Mouse (Mus musculus) liver, embryonic 13.5 days (tissue): ENCODE measurements around the gene Chid1. TPM values are rescaled to one million over a fixed set of nuclear protein-coding genes. Genes with fewer than 3 reads are reported as not detected.

ENCODE experiments used
- ATAC-seq: fragments of 200-750 bp; cut with Nextera tagmentation; 2 replicates; pipeline ENCODE4 v1.8.0; 2017; ENCODE audit warnings: low read depth, mild to moderate bottlenecking, moderate number of reproducible peaks, moderate library complexity
- DNase-seq: peaks from one replicate; pipeline ENCODE4 v3.0.0; 2022
- H3K27ac ChIP-seq: fragments of 300-500 bp; sonication (generic); 2 replicates; pipeline ENCODE4 v1.5.1; 2015; ENCODE audit warnings: moderate library complexity, mild to moderate bottlenecking, inconsistent platforms
- H3K27me3 ChIP-seq: fragments of 300-500 bp; sonication (generic); 2 replicates; pipeline ENCODE4 v1.6.1; 2015; ENCODE audit warnings: mild to moderate bottlenecking, inconsistent platforms
- H3K36me3 ChIP-seq: fragments of 300-500 bp; sonication (generic); 2 replicates; pipeline ENCODE4 v1.6.1; 2015; ENCODE audit warnings: mild to moderate bottlenecking, inconsistent platforms
- H3K4me1 ChIP-seq: fragments of 300-500 bp; sonication (generic); replicated peaks from 2 replicates; pipeline ENCODE4 v1.6.1; 2015; ENCODE audit warnings: inconsistent platforms
- H3K4me2 ChIP-seq: fragments of 300-500 bp; sonication (generic); 2 replicates; pipeline ENCODE4 v1.6.1; 2015; ENCODE audit warnings: inconsistent platforms, mild to moderate bottlenecking, moderate library complexity
- H3K4me3 ChIP-seq: fragments of 300-500 bp; sonication (generic); replicated peaks from 2 replicates; pipeline ENCODE4 v1.5.1; 2015; ENCODE audit warnings: mild to moderate bottlenecking, inconsistent platforms
- H3K9ac ChIP-seq: fragments of 300-500 bp; sonication (generic); 2 replicates; pipeline ENCODE4 v1.6.1; 2015; ENCODE audit warnings: mild to moderate bottlenecking, inconsistent platforms
- H3K9me3 ChIP-seq: fragments of 300-500 bp; sonication (generic); replicated peaks from 2 replicates; pipeline ENCODE4 v1.6.1; 2016; ENCODE audit warnings: inconsistent platforms
- WGBS: fragments of 180-500 bp; shearing (Covaris S2); methylation state at CpG from one replicate; pipeline ENCODE4 v1.1.7; 2015; ENCODE audit not compliant: insufficient replicate concordance; 5-methylcytosine and 5-hydroxymethylcytosine counted together
- polyA plus RNA-seq: library from polyadenylated mRNA; unstranded; fragments of >200 nt; fragmentation: Nextera tagmentation; extraction: Ambion mirVana; gene quantifications from 2 replicates; pipeline ENCODE4 v1.2.1, GENCODE M21; 2015

Chid1 gene
- polyA plus RNA-seq, 1 experiment from 2014 or later: 28.0 TPM

DNA sequence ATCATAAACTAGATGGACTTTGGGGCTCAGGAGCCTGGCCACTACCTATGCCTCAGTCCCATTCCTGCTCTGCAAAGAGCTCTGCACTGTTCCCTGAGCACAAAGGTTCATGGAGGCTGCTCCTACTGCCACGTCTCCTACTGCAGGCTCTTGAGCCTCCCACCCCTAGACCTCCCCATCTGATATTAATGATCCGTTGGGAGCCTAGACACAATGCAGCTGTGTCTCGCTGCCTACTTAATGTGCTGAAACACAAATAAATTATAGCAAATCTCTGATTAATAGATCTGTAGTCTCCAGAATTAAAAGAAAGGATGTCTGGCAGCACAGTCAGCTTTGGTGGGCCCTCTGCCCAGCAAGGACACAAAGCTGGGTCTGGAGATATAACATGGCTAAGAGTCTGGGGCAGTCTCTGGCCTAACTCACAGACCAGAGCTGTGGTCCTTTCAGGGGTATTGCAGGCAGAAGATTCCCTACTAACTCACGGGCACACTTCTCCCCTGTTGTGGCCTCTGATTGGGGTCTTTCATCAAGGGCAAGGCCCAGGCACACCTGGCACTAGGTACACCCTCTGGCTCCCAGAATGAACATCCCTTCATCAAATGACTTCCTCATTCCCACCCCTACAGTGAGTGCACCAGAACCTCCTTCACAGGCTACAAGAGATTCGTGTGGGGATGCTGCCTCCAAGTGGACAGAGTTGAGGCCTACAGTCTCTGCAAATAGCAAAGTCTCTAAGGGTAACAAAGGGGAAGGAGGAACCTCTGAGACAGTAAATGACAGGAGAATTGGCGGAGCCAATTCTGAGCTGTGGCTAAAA, 14.7 kb downstream of the Chid1 start:
- Histone ChIP-seq H3K9me3 (no peaks in the 10 kb centered on the region), H3K4me3 (no peak overlapping the region), H3K27me3 (no peaks in the 10 kb centered on the region), H3K9ac (no peak overlapping the region), H3K36me3 (peaks cover 80% of the 10 kb centered on the region), H3K4me1 (peaks cover 12% of the 10 kb centered on the region), H3K4me2 (no peak overlapping the region), H3K27ac (no peak overlapping the region)
- 59% methylated on average over 6 of the region's 6 CpGs for WGBS
- DNase-seq: peak; percentile 63
- peak; percentile 69 for ATAC-seq

DNA sequence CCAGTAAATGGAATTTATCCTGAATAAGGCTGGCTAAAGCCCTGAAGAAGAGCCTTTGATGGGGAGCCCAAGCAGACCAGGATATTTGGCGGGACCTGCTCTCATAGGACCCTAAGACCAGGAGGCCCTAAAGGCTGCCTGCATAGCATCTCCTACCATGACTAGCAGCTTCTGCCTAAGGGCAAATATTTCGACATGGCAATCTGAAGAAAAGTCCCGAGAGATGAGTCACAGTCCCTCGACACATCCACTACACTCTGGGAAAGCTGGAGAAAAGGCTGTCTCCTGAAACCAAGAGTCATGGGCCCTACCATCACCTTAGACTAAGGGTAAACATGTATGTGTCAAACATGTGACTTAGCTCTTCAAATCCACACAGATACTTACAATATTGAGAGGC, 15.4 kb downstream of the Chid1 start:
- ATAC-seq (no peak), DNase-seq (no peak)
- no peak overlapping the region for H3K4me3 ChIP-seq
- 74% methylated on average over 4 of the region's 4 CpGs for WGBS
- peaks cover 19% of the 10 kb centered on the region for H3K4me1 ChIP-seq
- no peaks in the 10 kb centered on the region for H3K27me3 ChIP-seq
- no peak overlapping the region for H3K4me2 ChIP-seq
- no peak overlapping the region for H3K9ac ChIP-seq
- peaks cover 77% of the 10 kb centered on the region for H3K36me3 ChIP-seq
- no peak overlapping the region for H3K27ac ChIP-seq
- H3K9me3 ChIP-seq: no peaks in the 10 kb centered on the region

GRCm38 (mm10) chr7:141523007-141523406, 16.6 kb downstream of the Chid1 start:
- WGBS: 58% methylated on average over 4 of the region's 4 CpGs
- Histone ChIP-seq H3K4me3 (no peak overlapping the region), H3K4me2 (no peak overlapping the region), H3K27ac (peak overlapping the region; percentile 0; the same call in 1 of the 2 replicates), H3K4me1 (peaks cover 22% of the 10 kb centered on the region), H3K36me3 (peaks cover 71% of the 10 kb centered on the region), H3K27me3 (no peaks in the 10 kb centered on the region), H3K9me3 (no peaks in the 10 kb centered on the region), H3K9ac (no peak overlapping the region)
- ATAC-seq (no peak), DNase-seq (no peak)

GRCm38 (mm10) chr7:141519795-141520194, 19.9 kb downstream of the Chid1 start:
- no peak for ATAC-seq
- H3K27ac ChIP-seq: peak overlapping the region; percentile 69
- peaks cover 65% of the 10 kb centered on the region for H3K36me3 ChIP-seq
- no peak overlapping the region for H3K4me3 ChIP-seq
- no peak for DNase-seq
- H3K9ac ChIP-seq: peak overlapping the region; percentile 49; the same call in 1 of the 2 replicates
- H3K4me1 ChIP-seq: peaks cover 35% of the 10 kb centered on the region
- H3K4me2 ChIP-seq: no peak overlapping the region
- no peaks in the 10 kb centered on the region for H3K27me3 ChIP-seq
- H3K9me3 ChIP-seq: no peaks in the 10 kb centered on the region
- WGBS: 43% methylated on average over 1 of the region's 1 CpGs

GRCm38 (mm10) chr7:141518926-141519325, 20.7 kb downstream of the Chid1 start:
- Histone ChIP-seq H3K27ac (peak overlapping the region; percentile 69), H3K27me3 (no peaks in the 10 kb centered on the region), H3K4me2 (peak overlapping the region; percentile 17; the same call in 1 of the 2 replicates), H3K9ac (peak overlapping the region; percentile 49), H3K9me3 (no peaks in the 10 kb centered on the region), H3K4me1 (peaks cover 35% of the 10 kb centered on the region), H3K4me3 (no peak overlapping the region), H3K36me3 (peaks cover 69% of the 10 kb centered on the region)
- ATAC-seq (peak; percentile 85), DNase-seq (peak; percentile 37)
- 23% methylated on average over 3 of the region's 3 CpGs for WGBS

- H3K4me2 ChIP-seq: no peak overlapping the region
- peaks cover 35% of the 10 kb centered on the region for H3K4me1 ChIP-seq
- DNase-seq: no peak
- peak overlapping the region; percentile 49; the same call in 1 of the 2 replicates for H3K9ac ChIP-seq
- ATAC-seq: no peak
- H3K27me3 ChIP-seq: no peaks in the 10 kb centered on the region
- 92% methylated on average over 5 of the region's 5 CpGs for WGBS
- H3K4me3 ChIP-seq: no peak overlapping the region
- peak overlapping the region; percentile 26; the same call in 1 of the 2 replicates for H3K27ac ChIP-seq
- no peaks in the 10 kb centered on the region for H3K9me3 ChIP-seq
- H3K36me3 ChIP-seq: peaks cover 70% of the 10 kb centered on the region
Observed at GRCm38 (mm10) chr7:141518296-141518695, 21.4 kb downstream of the Chid1 start.

DNA sequence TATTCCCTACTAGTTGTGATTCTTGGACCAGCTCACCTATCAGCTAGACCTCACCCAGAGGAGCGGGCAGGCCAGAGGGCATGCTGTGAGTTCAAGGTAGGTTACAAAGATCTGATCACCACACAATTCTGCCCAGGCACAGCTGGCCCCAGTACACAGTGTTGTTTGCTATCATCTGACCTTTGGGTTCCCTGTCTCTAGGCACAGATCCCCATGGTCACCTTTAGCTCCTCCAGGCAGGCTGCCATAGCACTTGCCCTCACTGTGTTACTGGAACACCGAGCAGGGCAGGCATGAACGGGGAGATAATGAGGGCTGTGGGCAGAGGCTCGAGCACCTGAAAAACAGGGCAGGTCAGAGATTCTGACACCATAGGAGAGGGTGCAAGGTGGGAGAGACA, 22.0 kb downstream of the Chid1 start:
- H3K27me3 ChIP-seq: no peaks in the 10 kb centered on the region
- no peaks in the 10 kb centered on the region for H3K9me3 ChIP-seq
- peak; percentile 60 for ATAC-seq
- peaks cover 77% of the 10 kb centered on the region for H3K36me3 ChIP-seq
- peak overlapping the region; percentile 37 for H3K27ac ChIP-seq
- no peak for DNase-seq
- H3K9ac ChIP-seq: no peak overlapping the region
- 57% methylated on average over 4 of the region's 4 CpGs for WGBS
- no peak overlapping the region for H3K4me3 ChIP-seq
- H3K4me1 ChIP-seq: peaks cover 35% of the 10 kb centered on the region
- H3K4me2 ChIP-seq: no peak overlapping the region

DNA sequence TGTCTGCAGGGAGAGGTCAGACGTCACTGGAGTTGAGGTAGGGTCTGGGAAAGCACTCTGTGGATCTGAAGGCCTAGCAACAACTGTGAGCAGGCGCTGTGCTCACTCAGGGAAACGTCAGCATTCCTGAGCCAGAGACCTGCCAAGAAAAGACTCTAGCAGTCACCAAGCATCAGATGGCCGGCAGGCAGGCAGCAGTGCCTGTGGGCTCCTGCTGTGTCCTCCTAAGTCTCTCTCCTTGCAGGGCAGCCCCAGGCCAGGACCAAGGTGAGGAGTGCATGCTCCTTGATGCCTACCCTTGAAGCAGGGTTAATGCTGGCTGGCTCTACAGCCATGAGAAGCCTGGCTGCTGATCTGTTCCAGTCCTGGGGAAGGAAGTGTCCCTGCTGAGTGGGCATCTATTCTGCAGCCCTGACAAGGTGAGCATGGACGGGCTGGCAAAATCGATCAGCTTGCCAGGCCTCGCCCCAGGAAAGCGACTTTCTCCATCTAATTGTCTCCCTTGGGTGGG, 28.9 kb downstream of the Chid1 start:
- H3K9ac ChIP-seq: no peak overlapping the region
- H3K4me1 ChIP-seq: peaks cover 53% of the 10 kb centered on the region
- H3K4me2 ChIP-seq: no peak overlapping the region
- peaks cover 77% of the 10 kb centered on the region for H3K36me3 ChIP-seq
- 86% methylated on average over 8 of the region's 8 CpGs for WGBS
- no peak overlapping the region for H3K4me3 ChIP-seq
- 0 out of 2 replicates have a peak overlapping the region, but pooled peaks have one; percentile 93 for H3K27ac ChIP-seq
- H3K27me3 ChIP-seq: no peaks in the 10 kb centered on the region
- ATAC-seq (no peak), DNase-seq (no peak)
- H3K9me3 ChIP-seq: no peaks in the 10 kb centered on the region

GRCm38 (mm10) chr7:141510196-141510595, 29.5 kb downstream of the Chid1 start:
- DNase-seq: no peak
- H3K27me3 ChIP-seq: no peaks in the 10 kb centered on the region
- peak overlapping the region; percentile 93 for H3K27ac ChIP-seq
- no peaks in the 10 kb centered on the region for H3K9me3 ChIP-seq
- peaks cover 72% of the 10 kb centered on the region for H3K36me3 ChIP-seq
- H3K4me3 ChIP-seq: no peak overlapping the region
- H3K4me1 ChIP-seq: peaks cover 56% of the 10 kb centered on the region
- H3K4me2 ChIP-seq: no peak overlapping the region
- no peak overlapping the region for H3K9ac ChIP-seq
- WGBS: 85% methylated on average over 5 of the region's 5 CpGs
- no peak for ATAC-seq

- peak overlapping the region; percentile 80 for H3K9ac ChIP-seq
- ATAC-seq (peak; percentile 87), DNase-seq (peak; percentile 41)
- H3K27me3 ChIP-seq: no peaks in the 10 kb centered on the region
- H3K9me3 ChIP-seq: no peaks in the 10 kb centered on the region
- peak overlapping the region; percentile 77 for H3K4me2 ChIP-seq
- peaks cover 71% of the 10 kb centered on the region for H3K4me1 ChIP-seq
- H3K4me3 ChIP-seq: peak overlapping the region; percentile 75
- H3K27ac ChIP-seq: peak overlapping the region; percentile 93
- peaks cover 55% of the 10 kb centered on the region for H3K36me3 ChIP-seq
Observed at GRCm38 (mm10) chr7:141508160-141508559, 31.5 kb downstream of the Chid1 start.

DNA sequence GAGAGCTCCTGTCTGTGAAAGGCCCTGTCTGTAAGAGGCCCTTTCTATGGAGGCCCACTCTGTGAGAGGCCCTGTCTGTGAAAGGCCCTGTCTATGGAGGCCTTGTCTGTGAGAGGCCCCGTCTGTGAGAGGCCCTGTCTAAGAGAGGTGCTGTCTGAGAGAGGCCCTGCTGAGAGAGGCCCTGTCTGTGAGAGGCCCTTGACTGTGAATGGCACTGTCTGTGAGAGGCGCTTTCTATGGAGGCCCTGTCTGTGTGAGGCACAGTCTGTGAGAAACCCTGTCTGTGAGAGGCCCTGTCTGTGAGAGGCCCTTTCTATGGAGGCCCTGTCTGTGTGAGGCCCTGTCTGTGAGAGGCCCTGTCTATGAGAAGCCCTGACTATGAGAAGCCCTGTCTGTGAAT, 33.4 kb downstream of the Chid1 start:
- peak; percentile 67 for ATAC-seq
- Histone ChIP-seq H3K4me1 (peaks cover 80% of the 10 kb centered on the region), H3K4me2 (peak overlapping the region; percentile 77), H3K27me3 (no peaks in the 10 kb centered on the region), H3K9ac (peak overlapping the region; percentile 80), H3K27ac (peak overlapping the region; percentile 93), H3K9me3 (no peaks in the 10 kb centered on the region), H3K36me3 (peaks cover 51% of the 10 kb centered on the region), H3K4me3 (peak overlapping the region; percentile 75)
- DNase-seq: peak; percentile 23
- whole genome bisulfite sequencing: 50% methylated on average over 2 of the region's 2 CpGs

DNA sequence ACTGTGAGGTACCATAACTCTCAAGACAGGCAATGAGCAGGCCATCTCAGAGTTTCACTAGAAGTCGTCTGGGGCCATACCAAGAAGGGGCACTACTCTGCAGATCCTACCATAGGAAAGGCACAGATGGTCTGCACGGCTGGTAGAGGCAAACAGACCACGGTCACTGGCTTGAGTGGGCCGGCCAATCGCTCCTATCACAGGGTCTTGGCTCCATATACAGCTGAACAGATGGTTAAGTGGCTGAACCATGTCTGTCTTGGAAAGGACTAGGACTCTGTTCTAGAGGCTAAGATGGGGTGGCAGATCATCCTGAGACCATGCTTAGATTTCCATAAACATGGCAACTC, 37.1 kb downstream of the Chid1 start:
- peak overlapping the region; percentile 61 for H3K27ac ChIP-seq
- H3K27me3 ChIP-seq: no peaks in the 10 kb centered on the region
- H3K4me1 ChIP-seq: peaks cover 50% of the 10 kb centered on the region
- ATAC-seq: no peak
- H3K36me3 ChIP-seq: peaks cover 33% of the 10 kb centered on the region
- no peak overlapping the region for H3K4me3 ChIP-seq
- H3K9ac ChIP-seq: no peak overlapping the region
- no peaks in the 10 kb centered on the region for H3K9me3 ChIP-seq
- 87% methylated on average over 5 of the region's 5 CpGs for WGBS
- H3K4me2 ChIP-seq: no peak overlapping the region
- DNase-seq: no peak
